Mouse (Mus musculus): ENCODE data around the gene Kremen2. TPM values are rescaled to one million over a fixed set of nuclear protein-coding genes. Genes with fewer than 3 reads are reported as not detected.

The Kremen2 gene
- total RNA-seq (2023; ENCODE audit: inconsistent age): not detected in 4 replicates

GRCm38 (mm10) chr17:23745301-23746251, at the start of gene Kremen2:
Gene Kremen2 (minus strand): TSS chr17:23745833.

DNA sequence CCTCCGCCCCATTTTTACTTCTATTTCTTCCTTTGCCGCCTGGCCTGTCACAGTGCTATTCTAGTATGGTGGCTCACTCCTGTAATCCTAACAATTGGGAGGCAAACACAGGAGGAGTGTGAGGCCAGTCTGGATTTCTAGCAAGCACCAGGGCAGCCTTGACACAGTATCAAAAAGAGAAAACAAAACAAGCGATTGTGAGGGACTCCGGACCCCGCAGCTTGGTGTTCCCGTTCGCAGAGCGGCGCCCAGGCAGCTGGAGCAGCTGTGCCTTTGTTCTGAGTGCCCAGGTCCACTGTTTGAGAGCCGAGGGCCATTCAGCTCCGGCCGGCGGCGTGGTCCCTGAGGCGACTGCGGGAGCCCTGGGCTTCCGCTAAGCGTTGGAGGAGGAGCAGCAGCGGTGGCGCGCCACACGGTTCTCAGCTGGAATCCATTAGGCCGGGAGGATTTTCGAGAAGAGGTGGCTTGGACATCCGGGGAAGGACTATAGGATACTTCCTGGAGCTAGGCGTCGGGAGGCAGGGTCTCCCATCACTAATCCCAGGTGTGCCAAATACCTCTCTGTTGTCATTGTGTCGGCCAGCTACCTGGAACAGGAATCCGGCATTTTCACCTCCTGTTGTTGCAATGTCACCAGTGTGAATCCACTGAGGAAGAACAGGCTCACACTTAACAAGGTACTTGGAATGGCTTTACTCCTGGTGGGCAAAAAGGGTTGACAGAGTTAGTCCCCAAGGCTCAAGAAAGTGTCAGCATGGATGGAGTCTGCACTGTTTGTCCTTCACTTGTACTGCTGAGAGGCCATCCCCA, 44.8 kb upstream of the Kremen2 start, which contains the start of gene Srrm2:
Srrm2 (plus strand) TSS at position 264 of the 810 bp plus-strand sequence.

DNA sequence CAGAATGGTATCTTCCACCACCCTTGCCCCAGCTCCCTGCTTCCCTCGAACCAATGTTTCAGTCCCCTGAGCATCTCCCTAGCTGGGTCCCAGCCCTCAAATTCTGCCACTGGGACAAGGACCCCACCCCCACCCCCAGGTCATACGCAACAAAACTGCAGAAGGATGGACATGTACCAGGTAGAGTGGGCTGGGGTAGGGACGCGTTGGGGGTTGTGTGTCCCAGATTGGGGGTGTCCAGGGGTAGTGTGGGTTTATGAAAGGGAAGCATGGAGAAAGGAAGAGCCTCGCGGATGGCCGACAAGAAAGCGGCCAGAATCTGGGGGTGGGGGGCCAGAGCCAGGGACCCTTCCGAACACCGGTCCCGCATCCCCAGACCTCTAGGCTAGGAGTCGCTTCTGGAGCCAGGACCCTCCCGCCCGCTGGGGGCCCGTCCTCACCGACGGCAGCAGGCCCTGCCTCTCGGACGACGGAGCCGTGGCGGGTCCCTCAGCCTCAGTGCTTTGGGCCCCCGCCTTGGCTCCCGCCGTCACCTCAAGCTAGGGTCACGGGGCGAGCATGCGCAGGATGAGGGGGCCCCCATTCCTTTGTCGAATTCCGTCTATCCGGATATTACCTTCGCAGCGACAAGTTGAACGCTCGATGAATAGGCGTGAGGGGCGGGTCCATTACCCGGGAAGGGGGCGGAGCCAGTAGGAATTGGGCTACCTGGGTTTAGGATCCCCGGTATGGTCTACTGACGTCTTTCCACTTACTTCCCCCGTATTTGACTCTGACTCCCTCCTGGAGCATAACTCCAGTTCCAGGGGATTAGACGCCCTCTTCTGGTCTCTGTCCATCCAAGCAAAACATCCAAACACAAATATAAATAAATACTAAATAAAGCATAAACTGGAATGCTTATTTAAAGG, 40.2 kb upstream of the Kremen2 start, which contains the start of gene Flywch2:
Flywch2 (minus strand) TSS at position 521 of the 911 bp plus-strand sequence.

DNA sequence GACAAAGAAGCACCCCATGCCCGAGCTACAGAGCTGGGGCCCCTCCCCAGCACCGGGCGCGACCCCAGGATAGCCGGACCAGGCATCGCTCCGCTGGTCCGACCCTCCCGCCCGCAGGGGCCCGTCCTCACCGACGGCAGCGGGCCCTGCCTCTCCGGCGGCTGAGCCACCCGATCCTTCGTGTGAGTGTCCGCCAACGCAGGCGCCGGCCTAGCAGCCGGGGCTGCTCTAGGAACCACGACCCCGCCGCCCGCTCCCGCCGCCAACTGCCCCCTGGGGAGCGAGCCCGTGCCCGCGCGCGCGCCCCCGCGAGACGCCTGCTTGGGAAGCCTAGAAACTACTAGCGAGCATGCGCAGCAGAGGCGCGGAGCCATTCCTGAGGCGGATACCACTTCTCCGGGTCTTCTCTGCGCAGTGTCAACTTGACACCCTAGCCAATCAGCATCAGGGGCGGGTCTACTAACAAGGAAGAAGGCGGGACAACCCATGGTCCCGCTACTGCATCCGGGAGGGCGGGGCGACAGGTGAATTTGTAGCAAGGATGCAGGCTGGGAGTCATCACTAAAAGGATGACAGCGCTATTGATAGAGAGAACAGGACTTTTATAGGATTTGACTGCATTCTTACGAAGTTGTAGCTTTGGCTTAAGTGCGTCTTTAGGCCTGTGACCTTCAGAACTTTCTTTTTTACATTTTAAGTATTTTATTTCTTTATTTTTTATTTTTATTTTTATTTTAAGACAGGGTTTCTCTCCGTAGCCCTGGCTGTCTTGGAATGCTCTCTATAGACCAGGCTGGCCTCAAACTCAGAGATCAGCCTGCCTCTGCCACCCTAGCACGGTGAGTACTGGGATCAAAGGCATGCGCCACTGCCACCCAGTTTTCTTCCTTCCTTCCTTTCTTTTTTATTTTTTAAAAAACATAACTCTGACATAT, 25.9 kb upstream of the Kremen2 start, which contains the start of gene Flywch1:
Flywch1 (minus strand) TSS at position 319 of the 935 bp plus-strand sequence.

DNA sequence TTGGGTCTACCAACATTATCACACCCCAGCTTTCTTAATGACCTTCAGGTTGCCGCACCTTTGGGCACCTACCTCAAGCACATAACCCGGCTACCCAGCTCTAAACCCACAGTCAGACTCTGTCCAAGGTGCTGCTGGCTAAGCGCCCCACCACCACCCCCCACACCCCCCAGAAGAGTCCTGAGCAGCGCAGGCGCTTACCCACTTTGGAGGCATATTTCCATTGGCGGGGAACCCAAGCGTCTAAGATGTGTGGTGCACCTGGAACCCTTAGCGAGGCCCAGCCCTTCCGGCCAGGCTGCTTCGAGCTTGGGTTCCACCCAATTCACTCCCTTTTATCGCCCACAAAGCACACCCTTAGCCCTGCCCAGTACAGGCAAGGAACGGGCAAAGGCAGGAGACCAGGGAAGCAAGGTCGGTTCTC, 5.0 kb downstream of the Kremen2 start, which contains the start of gene Paqr4:
Paqr4 (minus strand) TSS at position 270 of the 424 bp plus-strand sequence.

DNA sequence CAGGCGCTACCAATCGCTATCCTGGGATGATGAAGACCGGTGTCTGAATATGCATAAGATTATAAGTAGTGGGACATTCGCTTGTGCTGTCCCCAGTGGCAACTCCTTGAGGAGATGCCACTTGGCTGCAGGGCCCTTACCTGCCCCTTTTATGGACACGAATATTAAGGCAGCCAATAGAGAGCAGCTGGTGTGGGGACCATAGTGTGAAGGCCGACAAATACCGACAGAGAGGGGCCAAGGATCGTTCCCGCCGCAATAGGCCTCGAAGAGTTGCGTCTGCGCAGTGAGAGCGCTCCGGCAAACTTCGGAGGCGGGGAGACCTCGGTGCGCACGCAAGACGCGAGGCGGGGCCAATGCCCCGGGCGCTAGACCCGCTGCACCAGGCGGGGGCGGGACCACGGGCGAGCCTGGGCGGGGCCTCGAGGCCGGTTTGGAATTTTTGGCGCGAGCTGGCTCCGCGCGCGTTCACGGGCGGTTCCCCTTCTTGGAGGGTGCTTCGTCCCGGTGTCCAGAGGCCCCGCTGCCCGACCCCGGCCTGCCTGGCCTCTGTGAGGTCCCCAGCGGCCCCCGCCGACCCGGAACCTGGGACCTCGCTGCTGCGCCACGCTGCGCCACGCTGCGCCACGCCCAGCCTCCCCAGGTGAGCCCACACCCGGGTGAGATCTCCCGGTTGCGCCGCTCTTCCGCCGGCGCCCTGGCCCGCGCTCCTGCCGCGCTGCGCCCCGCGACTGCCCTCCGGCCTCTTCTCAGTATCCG, 19.5 kb downstream of the Kremen2 start, which contains the start of gene Pkmyt1:
Pkmyt1 (plus strand) TSS at position 338 of the 759 bp plus-strand sequence.

GRCm38 (mm10) chr17:23722376-23723125, 23.1 kb downstream of the Kremen2 start, which contains the start of gene 1520401A03Rik:
Gene 1520401A03Rik (minus strand): TSS chr17:23722783.

Other genes starting within 250 kb of the Kremen2 start
- gene Zfp213, start 181.6 kb downstream of the Kremen2 start, total RNA-seq (2023; ENCODE audit: inconsistent age): 7.7 to 10.6 TPM (median 9.1 TPM) in 4 replicates
- 0.24 TPM in 1 of 4 replicates, not detected in the others for gene Zfp13, start 146.3 kb downstream of the Kremen2 start, total RNA-seq (2023; ENCODE audit: inconsistent age)
- not detected in 4 replicates for gene Zscan10, start 145.0 kb downstream of the Kremen2 start, total RNA-seq (2023; ENCODE audit: inconsistent age)
- gene Mmp25, start 100.6 kb downstream of the Kremen2 start, total RNA-seq (2023; ENCODE audit: inconsistent age): not detected in 4 replicates
- not detected in 4 replicates for gene Bicdl2, start 85.3 kb downstream of the Kremen2 start, total RNA-seq (2023; ENCODE audit: inconsistent age)
- gene Hcfc1r1, start 72.2 kb downstream of the Kremen2 start, total RNA-seq (2023; ENCODE audit: inconsistent age): 36.1 to 48.9 TPM (median 40.8 TPM) in 4 replicates
- gene Thoc6, start 72.0 kb downstream of the Kremen2 start, total RNA-seq (2023; ENCODE audit: inconsistent age): 23.9 to 33.5 TPM (median 27.0 TPM) in 4 replicates
- gene Tnfrsf12a, start 68.4 kb downstream of the Kremen2 start, total RNA-seq (2023; ENCODE audit: inconsistent age): 8.7 to 13.8 TPM (median 11.7 TPM) in 4 replicates
- not detected in 4 replicates for gene Cldn6, start 66.6 kb downstream of the Kremen2 start, total RNA-seq (2023; ENCODE audit: inconsistent age)
- not detected in 4 replicates for gene Cldn9, start 61.8 kb downstream of the Kremen2 start, total RNA-seq (2023; ENCODE audit: inconsistent age)
- gene 1520401A03Rik, start 23.1 kb downstream of the Kremen2 start, total RNA-seq (2023; ENCODE audit: inconsistent age): not detected in 4 replicates
- 32.8 to 35.4 TPM (median 33.4 TPM) in 4 replicates for gene Pkmyt1, start 19.5 kb downstream of the Kremen2 start, total RNA-seq (2023; ENCODE audit: inconsistent age)
- 0.27 to 0.67 TPM (median 0.48 TPM) in 4 replicates for gene Paqr4, start 5.0 kb downstream of the Kremen2 start, total RNA-seq (2023; ENCODE audit: inconsistent age)
- 24.2 to 32.5 TPM (median 29.5 TPM) in 4 replicates for gene Flywch1, start 25.8 kb upstream of the Kremen2 start, total RNA-seq (2023; ENCODE audit: inconsistent age)
- 0.81 TPM in 1 of 4 replicates, not detected in the others for gene Flywch2, start 40.2 kb upstream of the Kremen2 start, total RNA-seq (2023; ENCODE audit: inconsistent age)
- 1,187 to 1,326 TPM (median 1,293 TPM) in 4 replicates for gene Srrm2, start 44.7 kb upstream of the Kremen2 start, total RNA-seq (2023; ENCODE audit: inconsistent age)
- 159 to 201 TPM (median 175 TPM) in 4 replicates for gene Elob, start 83.3 kb upstream of the Kremen2 start, total RNA-seq (2023; ENCODE audit: inconsistent age)
- not detected in 4 replicates for gene Prss33, start 90.2 kb upstream of the Kremen2 start, total RNA-seq (2023; ENCODE audit: inconsistent age)
- not detected in 4 replicates for gene Prss32, start 98.0 kb upstream of the Kremen2 start, total RNA-seq (2023; ENCODE audit: inconsistent age)
- gene Prss41, start 98.3 kb upstream of the Kremen2 start, total RNA-seq (2023; ENCODE audit: inconsistent age): 0.69 TPM in 1 of 4 replicates, not detected in the others
- not detected in 4 replicates for gene Prss21, start 122.2 kb upstream of the Kremen2 start, total RNA-seq (2023; ENCODE audit: inconsistent age)
- gene Dcpp1, start 135.0 kb upstream of the Kremen2 start, total RNA-seq (2023; ENCODE audit: inconsistent age): not detected in 4 replicates
- gene Dcpp2, start 135.0 kb upstream of the Kremen2 start, total RNA-seq (2023; ENCODE audit: inconsistent age): not detected in 4 replicates
- not detected in 4 replicates for gene Dcpp3, start 171.6 kb upstream of the Kremen2 start, total RNA-seq (2023; ENCODE audit: inconsistent age)
- gene Sbp, start 195.8 kb upstream of the Kremen2 start, total RNA-seq (2023; ENCODE audit: inconsistent age): not detected in 4 replicates
- not detected in 4 replicates for gene Sbpl, start 209.4 kb upstream of the Kremen2 start, total RNA-seq (2023; ENCODE audit: inconsistent age)
- gene Prss30, start 234.7 kb upstream of the Kremen2 start, total RNA-seq (2023; ENCODE audit: inconsistent age): not detected in 4 replicates